Mouse (Mus musculus) midbrain, embryonic 11.5 days (tissue): ENCODE measurements around the gene Trim11. TPM values are rescaled to one million over a fixed set of nuclear protein-coding genes. Genes with fewer than 3 reads are reported as not detected.

Experiments used
- ATAC-seq: fragments of 200-750 bp; cut with Nextera tagmentation; 2 replicates; pipeline ENCODE4 v1.8.0; 2017; ENCODE audit warnings: moderate TSS enrichment, moderate library complexity; ENCODE audit not compliant: low FRiP score
- DNase-seq: peaks from one replicate; pipeline ENCODE4 v3.0.0; 2015; ENCODE audit warnings: low spot score; ENCODE audit errors: missing footprints
- H3K27ac ChIP-seq: fragments of 300-500 bp; sonication (generic); 2 replicates; pipeline ENCODE4 v1.5.1; 2014; ENCODE audit warnings: low read depth, low read length
- H3K27me3 ChIP-seq: fragments of 300-500 bp; sonication (generic); 2 replicates; pipeline ENCODE4 v1.6.1; 2014; ENCODE audit warnings: mild to moderate bottlenecking, low read length, moderate library complexity, mixed read lengths; ENCODE audit not compliant: control insufficient read depth, insufficient read depth
- H3K36me3 ChIP-seq: fragments of 300-500 bp; sonication (generic); 2 replicates; pipeline ENCODE4 v1.6.1; 2014; ENCODE audit warnings: mild to moderate bottlenecking, low read length, moderate library complexity, mixed read lengths; ENCODE audit not compliant: control insufficient read depth, insufficient read depth
- H3K4me1 ChIP-seq: fragments of 300-500 bp; sonication (generic); 2 replicates; pipeline ENCODE4 v1.6.1; 2014; ENCODE audit warnings: low read length; ENCODE audit not compliant: control insufficient read depth, insufficient read depth
- H3K4me2 ChIP-seq: fragments of 300-500 bp; sonication (generic); 2 replicates; pipeline ENCODE4 v1.6.1; 2014; ENCODE audit warnings: mild to moderate bottlenecking, moderate library complexity
- H3K4me3 ChIP-seq: fragments of 300-500 bp; sonication (generic); 2 replicates; pipeline ENCODE4 v1.5.1; 2014; ENCODE audit warnings: low read depth, low read length
- H3K9ac ChIP-seq: fragments of 300-500 bp; sonication (generic); 2 replicates; pipeline ENCODE4 v1.6.1; 2014; ENCODE audit warnings: low read length
- H3K9me3 ChIP-seq: fragments of 300-500 bp; sonication (generic); 2 replicates; pipeline ENCODE4 v1.6.1; 2016; ENCODE audit warnings: low read length; ENCODE audit not compliant: control insufficient read depth
- WGBS: fragments of 180-500 bp; shearing (Covaris S2); extraction: QIAGEN DNeasy Blood & Tissue Kit; methylation state at CpG from one replicate; pipeline ENCODE4 v1.1.7; 2014; 5-methylcytosine and 5-hydroxymethylcytosine counted together
- polyA plus RNA-seq: library from polyadenylated mRNA; unstranded; fragments of >200 nt; fragmentation: Nextera tagmentation; extraction: Ambion mirVana; gene quantifications from 2 replicates; pipeline ENCODE4 v1.2.1, GENCODE M21; 2014

Trim11 gene
- polyA plus RNA-seq, 1 experiment from 2014 or later: 17.6 TPM

GRCm38 (mm10) chr11:58954420-58955142 is 23.3 kb upstream of the Trim11 start, which contains the start of the genes Hist3h2a and Trim17:
Gene Hist3h2a (plus strand): TSS chr11:58954685.
Gene Trim17 (plus strand): TSS chr11:58954685.
- DNase-seq: peak; percentile 98
- H3K4me2 ChIP-seq: peak within 1 kb of the TSS; percentile 95
- H3K27ac ChIP-seq: peak within 1 kb of the TSS; percentile 95
- H3K4me1 ChIP-seq: peaks cover 36% of the 10 kb centered on the region
- H3K4me3 ChIP-seq: peak within 1 kb of the TSS; percentile 88
- peak within 1 kb of the TSS; percentile 98 for H3K9ac ChIP-seq
- peak; percentile 90 for ATAC-seq
- no peaks in the 10 kb centered on the region for H3K9me3 ChIP-seq
- H3K36me3 ChIP-seq: no peaks in the 10 kb centered on the region
- WGBS: under 1% methylated on average over 49 of the region's 49 CpGs
- peaks cover 11% of the 10 kb centered on the region; the same call in 1 of the 2 replicates for H3K27me3 ChIP-seq

- H3K27ac ChIP-seq: peak overlapping the region; percentile 95
- DNase-seq (peak; percentile 98), ATAC-seq (no peak)
- no peaks in the 10 kb centered on the region for H3K36me3 ChIP-seq
- peak overlapping the region; percentile 84 for H3K4me2 ChIP-seq
- H3K9ac ChIP-seq: peak overlapping the region; percentile 98
- no peaks in the 10 kb centered on the region for H3K9me3 ChIP-seq
- H3K4me1 ChIP-seq: peaks cover 35% of the 10 kb centered on the region
- H3K4me3 ChIP-seq: peak overlapping the region; percentile 88
- WGBS: 0% methylated on average over 20 of the region's 20 CpGs
- H3K27me3 ChIP-seq: peaks cover 11% of the 10 kb centered on the region; the same call in 1 of the 2 replicates
Observed at GRCm38 (mm10) chr11:58955143-58955867, 22.6 kb upstream of the Trim11 start.

- H3K27ac ChIP-seq: no peak overlapping the region
- H3K9ac ChIP-seq: peak overlapping the region; percentile 98
- WGBS: 35% methylated on average over 8 of the region's 8 CpGs
- H3K4me2 ChIP-seq: peak overlapping the region; percentile 84
- ATAC-seq (no peak), DNase-seq (peak; percentile 88)
- peak overlapping the region; percentile 88 for H3K4me3 ChIP-seq
- no peaks in the 10 kb centered on the region for H3K9me3 ChIP-seq
- H3K36me3 ChIP-seq: no peaks in the 10 kb centered on the region
- peaks cover 32% of the 10 kb centered on the region for H3K4me1 ChIP-seq
- H3K27me3 ChIP-seq: peaks cover 11% of the 10 kb centered on the region; the same call in 1 of the 2 replicates
Observed at GRCm38 (mm10) chr11:58955868-58956257, 22.0 kb upstream of the Trim11 start.

GRCm38 (mm10) chr11:58957226-58957914 is 20.5 kb upstream of the Trim11 start:
- Histone ChIP-seq H3K4me2 (peak overlapping the region; percentile 84), H3K9ac (peak overlapping the region; percentile 30), H3K27me3 (peaks cover 17% of the 10 kb centered on the region; the same call in 1 of the 2 replicates), H3K4me1 (peaks cover 31% of the 10 kb centered on the region), H3K27ac (no peak overlapping the region), H3K4me3 (0 out of 2 replicates have a peak overlapping the region, but pooled peaks have one; percentile 88), H3K9me3 (no peaks in the 10 kb centered on the region), H3K36me3 (no peaks in the 10 kb centered on the region)
- no peak for ATAC-seq
- peak; percentile 80 for DNase-seq
- WGBS: 94% methylated on average over 5 of the region's 5 CpGs

- Histone ChIP-seq H3K36me3 (no peaks in the 10 kb centered on the region), H3K4me1 (peaks cover 30% of the 10 kb centered on the region), H3K9ac (no peak overlapping the region), H3K9me3 (no peaks in the 10 kb centered on the region), H3K27me3 (peaks cover 17% of the 10 kb centered on the region; the same call in 1 of the 2 replicates), H3K4me3 (no peak overlapping the region), H3K27ac (no peak overlapping the region), H3K4me2 (no peak overlapping the region)
- ATAC-seq (no peak), DNase-seq (peak; percentile 80)
- 86% methylated on average over 6 of the region's 6 CpGs for WGBS
Observed at GRCm38 (mm10) chr11:58958536-58958935, 19.4 kb upstream of the Trim11 start.

- 43% methylated on average over 15 of the region's 15 CpGs for WGBS
- Histone ChIP-seq H3K4me2 (peak overlapping the region; percentile 72), H3K4me3 (peak overlapping the region; percentile 39), H3K9ac (peak overlapping the region; percentile 47), H3K4me1 (peaks cover 27% of the 10 kb centered on the region), H3K27me3 (peaks cover 17% of the 10 kb centered on the region; the same call in 1 of the 2 replicates), H3K27ac (peak overlapping the region; percentile 20; the same call in 1 of the 2 replicates), H3K36me3 (no peaks in the 10 kb centered on the region), H3K9me3 (no peaks in the 10 kb centered on the region)
- DNase-seq (peak; percentile 84), ATAC-seq (no peak)
Observed at GRCm38 (mm10) chr11:58959186-58959825, 18.6 kb upstream of the Trim11 start.

GRCm38 (mm10) chr11:58959921-58960465 is 17.9 kb upstream of the Trim11 start:
- no peaks in the 10 kb centered on the region for H3K9me3 ChIP-seq
- H3K36me3 ChIP-seq: no peaks in the 10 kb centered on the region
- H3K4me2 ChIP-seq: peak overlapping the region; percentile 72
- H3K9ac ChIP-seq: peak overlapping the region; percentile 47
- DNase-seq (peak; percentile 97), ATAC-seq (peak; percentile 81)
- peaks cover 17% of the 10 kb centered on the region; the same call in 1 of the 2 replicates for H3K27me3 ChIP-seq
- H3K27ac ChIP-seq: peak overlapping the region; percentile 20; the same call in 1 of the 2 replicates
- 4% methylated on average over 40 of the region's 40 CpGs for WGBS
- H3K4me1 ChIP-seq: peaks cover 27% of the 10 kb centered on the region
- peak overlapping the region; percentile 39 for H3K4me3 ChIP-seq
